8 mouse cellular contexts compared by ENCODE assay signal in genomic region chr9:123215621-123216440, GRCm38 (mm10). TPM values are rescaled to one million over a fixed set of nuclear protein-coding genes. Genes with fewer than 3 reads are reported as not detected.
A peak's percentile ranks its signal among the peaks of the same experiment; 100 is the strongest.
DNase-seq lines count a peak whose midpoint lies in the region; ATAC-seq lines count a peak whose summit lies in the region.

TSS of gene Cdcp1 (minus strand) at chr9:123216038.

- peaks cover 10% of the 10 kb centered on the region; the same call in 1 of the 2 replicates for H3K27me3 ChIP-seq in heart, embryonic 15.5 days
- H3K27me3 ChIP-seq in forebrain, embryonic 16.5 days (replicated peaks; ENCODE audit: control insufficient read depth, insufficient read depth, low read length), result peaks cover 7% of the 10 kb centered on the region

- peak within 1 kb of the TSS; percentile 34; the same call in 1 of the 2 replicates for H3K9ac ChIP-seq in heart, embryonic 15.5 days
- H3K9ac ChIP-seq in forebrain, embryonic 16.5 days (replicated peaks; ENCODE audit: low read depth, low read length), result no peak within 1 kb of the TSS

- 8% methylated on average over 45 of the region's 45 CpGs for WGBS in heart, embryonic 15.5 days
- WGBS in forebrain, embryonic 16.5 days, result 5% methylated on average over 44 of the region's 45 CpGs

- 0 out of 2 replicates have a peak, but pooled peaks have one; percentile 39 for ATAC-seq in heart, embryonic 15.5 days (replicated peaks; ENCODE audit: insufficient number of reproducible peaks, insufficient read depth, low FRiP score, low read depth)
- ATAC-seq in forebrain, embryonic 16.5 days, result no peak
- ATAC-seq in megakaryocyte progenitor cell, adult 5-6 weeks (replicated peaks; ENCODE audit: poor library complexity), result peak; percentile 48
- no peak for ATAC-seq in cerebellum, adult (ENCODE audit: insufficient number of reproducible peaks, low FRiP score, low TSS enrichment)

- H3K36me3 ChIP-seq in heart, embryonic 15.5 days, result no peaks in the 10 kb centered on the region
- H3K36me3 ChIP-seq in forebrain, embryonic 16.5 days (ENCODE audit: control insufficient read depth, insufficient read depth), result no peaks in the 10 kb centered on the region

- peak within 1 kb of the TSS; percentile 44 for H3K4me3 ChIP-seq in heart, embryonic 15.5 days
- peak within 1 kb of the TSS; percentile 15 for H3K4me3 ChIP-seq in forebrain, embryonic 16.5 days (replicated peaks; ENCODE audit: low read length)

- DNase-seq in heart, postnatal 10 days, result no peak
- peak; percentile 84 to 90 for DNase-seq in kidney, postnatal 36 days
- DNase-seq in adrenal gland, adult 18-20 months (ENCODE audit: low spot score in 2 of 2), result no peak
- DNase-seq in right cerebral cortex, postnatal 10 days (ENCODE audit: low spot score in 2 of 2), result no peak

- H3K4me2 ChIP-seq in heart, embryonic 15.5 days, result peak within 1 kb of the TSS; percentile 66
- H3K4me2 ChIP-seq in forebrain, embryonic 16.5 days (ENCODE audit: low read length), result peak within 1 kb of the TSS; percentile 27

- intact Hi-C loops in heart, postnatal 10 days (cut with DNase I), result no loop called here

- H3K27ac ChIP-seq in heart, embryonic 15.5 days, result no peak within 1 kb of the TSS
- H3K27ac ChIP-seq in forebrain, embryonic 16.5 days (ENCODE audit: low read length), result no peak within 1 kb of the TSS

- H3K9me3 ChIP-seq in heart, embryonic 15.5 days (replicated peaks), result no peaks in the 10 kb centered on the region
- no peaks in the 10 kb centered on the region for H3K9me3 ChIP-seq in forebrain, embryonic 16.5 days (ENCODE audit: control insufficient read depth, low read length)

- H3K4me1 ChIP-seq in heart, embryonic 15.5 days (replicated peaks), result peaks cover 20% of the 10 kb centered on the region
- H3K4me1 ChIP-seq in forebrain, embryonic 16.5 days (replicated peaks; ENCODE audit: control insufficient read depth, insufficient read depth, low read length), result no peaks in the 10 kb centered on the region

RNA-seq across cellular contexts. Expression of gene Cdcp1, which starts in this region (rescaled TPM):
- 0.39 and 2.4 TPM in 2 replicates for polyA plus RNA-seq in heart, embryonic 15.5 days (2015; fragmentation: Nextera tagmentation; extraction: Ambion mirVana)
- under 1 TPM; 0.07 to 0.20 TPM for total RNA-seq in heart, postnatal 10 days (2021)
- polyA plus RNA-seq in forebrain, embryonic 16.5 days (2015; fragmentation: Nextera tagmentation; extraction: Ambion mirVana), result 0.14 TPM in 2 replicates
- 0.07 and 0.44 TPM in 2 replicates for total RNA-seq in megakaryocyte progenitor cell, adult 5-6 weeks (2015)
- total RNA-seq in megakaryocyte progenitor cell, adult 5-6 weeks (2017), result 0.17 and 0.30 TPM in 2 replicates
- under 1 TPM in 1 of 2 experiments, not detected in 1; 0.07 TPM for total RNA-seq in adrenal gland, adult 18-20 months (2021)

Comparison
In these comparisons a context has a peak if more than half of its experiments do, and no peak if none do; other contexts are left out.
1. Peak in ATAC-seq in megakaryocyte progenitor cell, adult 5-6 weeks; RNA of the gene not detected or under 1 TPM.
2. DNase-seq: peak in kidney, postnatal 36 days (2 of 2); none in heart, postnatal 10 days (0 of 2), adrenal gland, adult 18-20 months (0 of 2) and right cerebral cortex, postnatal 10 days (0 of 2).